Mouse (Mus musculus): ENCODE results near the gene Gm45015. TPM values are rescaled to one million over a fixed set of nuclear protein-coding genes. Genes with fewer than 3 reads are reported as not detected.

The Gm45015 gene
- total and polyA plus RNA-seq, 3 experiments, result not detected

DNA sequence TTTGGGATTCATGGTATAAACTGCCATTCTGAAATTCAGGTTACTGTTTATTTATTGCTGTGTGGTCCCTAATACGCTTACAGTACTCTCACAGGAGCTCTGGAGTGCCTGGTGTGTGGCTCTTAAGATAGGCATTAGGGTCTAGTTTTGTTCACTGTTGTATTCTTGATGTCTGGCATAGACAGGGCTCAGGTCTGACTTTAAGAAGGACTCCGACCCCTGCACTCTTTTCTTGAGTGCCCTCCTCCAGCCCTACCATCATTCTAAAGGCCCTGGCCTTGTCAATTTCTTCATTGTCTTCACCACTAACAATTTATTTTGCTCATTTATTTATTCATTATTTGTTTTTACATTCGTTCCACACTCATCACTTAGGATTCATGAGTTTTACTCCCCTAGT, 5.4 kb upstream of the Gm45015 start:
- Histone ChIP-seq H3K27ac (ENCODE audit: control insufficient read depth, low read depth, low read length) (no peak overlapping the region), H3K27me3 (ENCODE audit: control insufficient read depth in 1 of 2, insufficient read depth in 2 of 2, low read length in 2 of 2) (no peaks in the 10 kb centered on the region), H3K36me3 (ENCODE audit: control insufficient read depth in 1 of 2, insufficient read depth in 2 of 2, low read length in 2 of 2) (peaks cover 0 to 15% of the 10 kb centered on the region in 2 experiments; a peak in 2 of 4 replicates), H3K9me3 (replicated peaks; ENCODE audit: insufficient read depth, low read length) (no peaks in the 10 kb centered on the region), H3K9ac (ENCODE audit: control insufficient read depth, low read depth, low read length, poor library complexity, severe bottlenecking) (no peak overlapping the region), H3K4me3 (ENCODE audit: control insufficient read depth in 1 of 2, insufficient read depth in 1 of 2, low read depth in 2 of 2, low read length in 2 of 2) (peak overlapping the region in 1 of 2 experiments; percentile 24; a peak in 1 of 4 replicates), H3K4me1 (ENCODE audit: control insufficient read depth in 1 of 2, insufficient read depth in 2 of 2, low read length in 2 of 2) (peaks cover 6 to 7% of the 10 kb centered on the region in 2 experiments), H3K79me2 (ENCODE audit: control insufficient read depth, insufficient read depth, low read length, poor library complexity) (peaks cover 3% of the 10 kb centered on the region; the same call in 1 of the 2 replicates)
- TF ChIP-seq MXI1 (IDR thresholded peaks at IDR 0.05; ENCODE audit: low read depth, low read length), result no peak
- TF ChIP-seq POLR2A (IDR thresholded peaks at IDR 0.05; ENCODE audit: control insufficient read depth in 1 of 2, insufficient read depth in 1 of 2, low read depth in 1 of 2, low read length in 2 of 2, poor library complexity in 1 of 2), result no peak
- TF ChIP-seq CTCF (IDR thresholded peaks at IDR 0.05 in 2 of 3, conservative IDR thresholded peaks at IDR 0.05 in 1 of 3; ENCODE audit: control insufficient read depth in 1 of 3, insufficient read depth in 1 of 3, low read depth in 2 of 3, low read length in 3 of 3, poor library complexity in 1 of 3, severe bottlenecking in 1 of 3), result no peak
- TF ChIP-seq TCF12 (IDR thresholded peaks at IDR 0.05; ENCODE audit: low read depth, low read length), result no peak
- no peak for TF ChIP-seq TBP (IDR thresholded peaks at IDR 0.05; ENCODE audit: low read depth, low read length)
- no peak for TF ChIP-seq ZKSCAN1 (IDR thresholded peaks at IDR 0.05; ENCODE audit: low read depth, low read length)
- TF ChIP-seq ELF1 (IDR thresholded peaks at IDR 0.05; ENCODE audit: low read depth, low read length), result no peak
- no peak for TF ChIP-seq ZNF384 (IDR thresholded peaks at IDR 0.05; ENCODE audit: low read depth, low read length)
- no peak for TF ChIP-seq EP300 (IDR thresholded peaks at IDR 0.05; ENCODE audit: low read depth in 1 of 2, low read length in 2 of 2)
- TF ChIP-seq USF1 (IDR thresholded peaks at IDR 0.05; ENCODE audit: low read depth, low read length), result no peak
- no peak for TF ChIP-seq CHD2 (IDR thresholded peaks at IDR 0.05; ENCODE audit: low read length)
- no peak for TF ChIP-seq NRF1 (IDR thresholded peaks at IDR 0.05; ENCODE audit: insufficient read depth, low read depth, low read length, poor library complexity, severe bottlenecking)
- TF ChIP-seq MAFK (IDR thresholded peaks at IDR 0.05; ENCODE audit: borderline replicate concordance, low read depth, low read length), result no peak
- TF ChIP-seq POLR2AphosphoS2 (IDR thresholded peaks at IDR 0.05; ENCODE audit: low read length), result no peak
- no peak for DNase-seq (ENCODE audit: low read depth, low spot score)

DNA sequence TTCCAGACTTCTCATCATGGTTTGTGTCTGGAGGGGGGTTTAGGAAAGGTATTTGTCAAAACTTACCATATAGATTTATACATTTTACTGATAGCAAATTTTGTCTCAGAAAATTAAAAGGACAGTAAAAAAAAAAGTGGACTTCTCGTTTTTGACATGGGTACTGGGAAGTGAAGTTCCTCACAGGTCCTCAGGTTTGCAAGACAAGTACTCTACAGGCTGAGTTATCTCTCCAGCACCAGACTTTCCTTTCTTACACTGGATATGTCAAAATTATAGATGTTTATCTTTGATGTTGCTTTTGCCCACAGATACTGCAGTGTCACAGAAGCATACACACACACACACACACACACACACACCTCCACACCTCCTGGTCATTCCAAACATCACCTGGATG, 4.8 kb upstream of the Gm45015 start:
- peaks cover 6 to 7% of the 10 kb centered on the region in 2 experiments for H3K4me1 ChIP-seq (ENCODE audit: control insufficient read depth in 1 of 2, insufficient read depth in 2 of 2, low read length in 2 of 2)
- DNase-seq (ENCODE audit: low read depth, low spot score), result peak; percentile 36
- no peak overlapping the region for H3K9ac ChIP-seq (ENCODE audit: control insufficient read depth, low read depth, low read length, poor library complexity, severe bottlenecking)
- H3K27ac ChIP-seq (ENCODE audit: control insufficient read depth, low read depth, low read length), result no peak overlapping the region
- H3K9me3 ChIP-seq (replicated peaks; ENCODE audit: insufficient read depth, low read length), result no peaks in the 10 kb centered on the region
- H3K27me3 ChIP-seq (ENCODE audit: control insufficient read depth in 1 of 2, insufficient read depth in 2 of 2, low read length in 2 of 2), result no peaks in the 10 kb centered on the region
- H3K79me2 ChIP-seq (ENCODE audit: control insufficient read depth, insufficient read depth, low read length, poor library complexity), result peaks cover 3% of the 10 kb centered on the region; the same call in 1 of the 2 replicates
- H3K36me3 ChIP-seq (ENCODE audit: control insufficient read depth in 1 of 2, insufficient read depth in 2 of 2, low read length in 2 of 2), result peaks cover 0 to 15% of the 10 kb centered on the region in 2 experiments; a peak in 2 of 4 replicates
- no peak overlapping the region for H3K4me3 ChIP-seq (ENCODE audit: control insufficient read depth in 1 of 2, insufficient read depth in 1 of 2, low read depth in 2 of 2, low read length in 2 of 2)
- TF ChIP-seq HCFC1 (IDR thresholded peaks at IDR 0.05; ENCODE audit: low read depth, low read length) (no peak), MYC (IDR thresholded peaks at IDR 0.05; ENCODE audit: low read depth, low read length) (no peak), ELF1 (IDR thresholded peaks at IDR 0.05; ENCODE audit: low read depth, low read length) (no peak), UBTF (IDR thresholded peaks at IDR 0.05; ENCODE audit: borderline replicate concordance, insufficient read depth, low read depth, low read length) (no peak), TAL1 (IDR thresholded peaks at IDR 0.05; ENCODE audit: low read length) (0 out of 2 replicates have a peak, but pooled peaks have one; percentile 10), GABPA (IDR thresholded peaks at IDR 0.05; ENCODE audit: low read depth, low read length) (no peak), RAD21 (IDR thresholded peaks at IDR 0.05; ENCODE audit: low read depth, low read length) (no peak), NELFE (IDR thresholded peaks at IDR 0.05; ENCODE audit: low read depth, low read length) (no peak), MAFK (IDR thresholded peaks at IDR 0.05; ENCODE audit: borderline replicate concordance, low read depth, low read length) (no peak), USF2 (IDR thresholded peaks at IDR 0.05; ENCODE audit: borderline replicate concordance in 1 of 2, insufficient read depth in 1 of 2, low read depth in 1 of 2, low read length in 2 of 2) (no peak), ZC3H11A (IDR thresholded peaks at IDR 0.05; ENCODE audit: low read depth, low read length) (no peak), KAT2A (conservative IDR thresholded peaks at IDR 0.05; ENCODE audit: low read depth, low read length) (no peak), ZNF384 (IDR thresholded peaks at IDR 0.05; ENCODE audit: low read depth, low read length) (peak; percentile 76), BHLHE40 (IDR thresholded peaks at IDR 0.05; ENCODE audit: borderline replicate concordance, low read depth, low read length) (no peak), GATA1 (IDR thresholded peaks at IDR 0.05; ENCODE audit: low read depth, low read length) (peak; percentile 59), RCOR1 (IDR thresholded peaks at IDR 0.05; ENCODE audit: low read depth, low read length) (no peak), TBP (IDR thresholded peaks at IDR 0.05; ENCODE audit: low read depth, low read length) (no peak), SMC3 (IDR thresholded peaks at IDR 0.05; ENCODE audit: low read depth, low read length) (no peak), MAX (IDR thresholded peaks at IDR 0.05; ENCODE audit: low read length) (no peak), POLR2A (IDR thresholded peaks at IDR 0.05; ENCODE audit: control insufficient read depth in 1 of 2, insufficient read depth in 1 of 2, low read depth in 1 of 2, low read length in 2 of 2, poor library complexity in 1 of 2) (no peak), EP300 (IDR thresholded peaks at IDR 0.05; ENCODE audit: low read depth in 1 of 2, low read length in 2 of 2) (peak; percentile 37 to 53; a peak in 2 of 4 replicates), ETS1 (IDR thresholded peaks at IDR 0.05; ENCODE audit: low read depth, low read length) (no peak)
